Mouse (Mus musculus) urinary bladder, postnatal 36 days (tissue): ENCODE results near the gene Map3k20.

Experiments
- DNase-seq, 2 experiments: peaks; one replicate each; pipeline ENCODE4 v3.0.0; 2022; ENCODE audit warnings: low spot score in 2 of 2, mixed read lengths in 1 of 2

Map3k20 gene

GRCm38 (mm10) chr2:72420561-72420960 is 135.1 kb downstream of the Map3k20 start:
- DNase-seq: no peak

- DNase-seq: no peak
These were observed 139.2 kb downstream of the Map3k20 start for GRCm38 (mm10) chr2:72424656-72425055.

GRCm38 (mm10) chr2:72426776-72427175 is 141.3 kb downstream of the Map3k20 start:
- no peak for DNase-seq

GRCm38 (mm10) chr2:72427288-72427687 is 141.9 kb downstream of the Map3k20 start:
- DNase-seq: no peak

GRCm38 (mm10) chr2:72438941-72439533 is 153.6 kb downstream of the Map3k20 start:
- DNase-seq: no peak

- no peak for DNase-seq
These were observed 155.6 kb downstream of the Map3k20 start for GRCm38 (mm10) chr2:72441010-72441409.

- no peak for DNase-seq
These were observed 157.4 kb downstream of the Map3k20 start for GRCm38 (mm10) chr2:72442825-72443224.

GRCm38 (mm10) chr2:72443960-72444359 is 158.5 kb downstream of the Map3k20 start:
- no peak for DNase-seq

- DNase-seq: no peak
These were observed 160.7 kb downstream of the Map3k20 start for GRCm38 (mm10) chr2:72446106-72446505.

- DNase-seq: no peak
These were observed 161.2 kb downstream of the Map3k20 start for GRCm38 (mm10) chr2:72446615-72447014.

GRCm38 (mm10) chr2:72453563-72453962 is 168.1 kb downstream of the Map3k20 start:
- DNase-seq: no peak

GRCm38 (mm10) chr2:72456189-72456588 is 170.8 kb downstream of the Map3k20 start:
- DNase-seq: no peak

GRCm38 (mm10) chr2:72464376-72465014 is 179.1 kb downstream of the Map3k20 start:
- no peak for DNase-seq

GRCm38 (mm10) chr2:72467604-72468003 is 182.2 kb downstream of the Map3k20 start:
- DNase-seq: no peak

- no peak for DNase-seq
These were observed 186.1 kb downstream of the Map3k20 start for GRCm38 (mm10) chr2:72471415-72472070.

- no peak for DNase-seq
These were observed 189.3 kb downstream of the Map3k20 start for GRCm38 (mm10) chr2:72474531-72475287.

- no peak for DNase-seq
These were observed 190.0 kb downstream of the Map3k20 start for GRCm38 (mm10) chr2:72475423-72475796.

GRCm38 (mm10) chr2:72475797-72476485 is 190.5 kb downstream of the Map3k20 start, which contains the start of gene Cdca7:
Gene Cdca7, plus strand, starts transcription at chr2:72476159.
- DNase-seq: peak; percentile 71 to 80

- peak; percentile 3 to 22 for DNase-seq
These were observed 191.2 kb downstream of the Map3k20 start for GRCm38 (mm10) chr2:72476486-72477211.

- DNase-seq: peak in 1 of 2 experiments; percentile 6
These were observed 191.8 kb downstream of the Map3k20 start for GRCm38 (mm10) chr2:72477221-72477620.

GRCm38 (mm10) chr2:72478176-72478575 is 192.7 kb downstream of the Map3k20 start:
- no peak for DNase-seq
